Mouse (Mus musculus) R1 (cell line): ENCODE results near the gene Irf1.
"Not testable (repeated sequence)": the region's sequence is repeated elsewhere in the genome, so short reads cannot be mapped to it uniquely, and the experiment has no call there.

Source experiments
- DNase-seq: peaks from one replicate; pipeline ENCODE4 v3.0.0-alpha.2; 2018; ENCODE audit warnings: low read depth, low spot score

Irf1 gene

GRCm38 (mm10) chr11:53769760-53770124 lies at the start of gene Irf1:
Irf1 (plus strand) TSS chr11:53770014.
- DNase-seq, result peak; percentile 96

GRCm38 (mm10) chr11:53720715-53721114 lies 49.1 kb upstream of the Irf1 start, which contains the start of gene Il5:
Il5 (plus strand) TSS chr11:53720794.
- DNase-seq, result no peak

- DNase-seq, result no peak
Observed at GRCm38 (mm10) chr11:53731457-53731856, 38.4 kb upstream of the Irf1 start.

GRCm38 (mm10) chr11:53732244-53732643 lies 37.6 kb upstream of the Irf1 start:
- DNase-seq, result no peak

GRCm38 (mm10) chr11:53733824-53734223 lies 36.0 kb upstream of the Irf1 start:
- DNase-seq, result peak; percentile 60

GRCm38 (mm10) chr11:53734431-53734830 lies 35.4 kb upstream of the Irf1 start:
- DNase-seq, result no peak

- peak; percentile 14 for DNase-seq
Observed at GRCm38 (mm10) chr11:53734970-53735681, 34.7 kb upstream of the Irf1 start.

- peak; percentile 88 for DNase-seq
Observed at GRCm38 (mm10) chr11:53735682-53736245, 34.0 kb upstream of the Irf1 start.

- DNase-seq, result peak; percentile 95
Observed at GRCm38 (mm10) chr11:53736771-53737572, 32.8 kb upstream of the Irf1 start.

- DNase-seq, result peak; percentile 86
Observed at GRCm38 (mm10) chr11:53737573-53737946, 32.3 kb upstream of the Irf1 start.

- no peak for DNase-seq
Observed at GRCm38 (mm10) chr11:53742353-53742752, 27.5 kb upstream of the Irf1 start.

GRCm38 (mm10) chr11:53745260-53745659 lies 24.6 kb upstream of the Irf1 start:
- DNase-seq, result no peak

- no peak for DNase-seq
Observed at GRCm38 (mm10) chr11:53747985-53748384, 21.8 kb upstream of the Irf1 start.

- no peak for DNase-seq
Observed at GRCm38 (mm10) chr11:53748614-53749013, 21.2 kb upstream of the Irf1 start.

- DNase-seq, result no peak
Observed at GRCm38 (mm10) chr11:53749306-53749705, 20.5 kb upstream of the Irf1 start.

GRCm38 (mm10) chr11:53749716-53750352 lies 20.0 kb upstream of the Irf1 start:
- peak; percentile 71 for DNase-seq

- no peak for DNase-seq
Observed at GRCm38 (mm10) chr11:53755011-53755595, 14.7 kb upstream of the Irf1 start.

GRCm38 (mm10) chr11:53757612-53758011 lies 12.2 kb upstream of the Irf1 start:
- DNase-seq, result no peak

GRCm38 (mm10) chr11:53758033-53758432 lies 11.8 kb upstream of the Irf1 start:
- DNase-seq, result not testable (repeated sequence)

- DNase-seq, result peak; percentile 48
Observed at GRCm38 (mm10) chr11:53758791-53759351, 10.9 kb upstream of the Irf1 start.
